In the genomic region with DNA sequence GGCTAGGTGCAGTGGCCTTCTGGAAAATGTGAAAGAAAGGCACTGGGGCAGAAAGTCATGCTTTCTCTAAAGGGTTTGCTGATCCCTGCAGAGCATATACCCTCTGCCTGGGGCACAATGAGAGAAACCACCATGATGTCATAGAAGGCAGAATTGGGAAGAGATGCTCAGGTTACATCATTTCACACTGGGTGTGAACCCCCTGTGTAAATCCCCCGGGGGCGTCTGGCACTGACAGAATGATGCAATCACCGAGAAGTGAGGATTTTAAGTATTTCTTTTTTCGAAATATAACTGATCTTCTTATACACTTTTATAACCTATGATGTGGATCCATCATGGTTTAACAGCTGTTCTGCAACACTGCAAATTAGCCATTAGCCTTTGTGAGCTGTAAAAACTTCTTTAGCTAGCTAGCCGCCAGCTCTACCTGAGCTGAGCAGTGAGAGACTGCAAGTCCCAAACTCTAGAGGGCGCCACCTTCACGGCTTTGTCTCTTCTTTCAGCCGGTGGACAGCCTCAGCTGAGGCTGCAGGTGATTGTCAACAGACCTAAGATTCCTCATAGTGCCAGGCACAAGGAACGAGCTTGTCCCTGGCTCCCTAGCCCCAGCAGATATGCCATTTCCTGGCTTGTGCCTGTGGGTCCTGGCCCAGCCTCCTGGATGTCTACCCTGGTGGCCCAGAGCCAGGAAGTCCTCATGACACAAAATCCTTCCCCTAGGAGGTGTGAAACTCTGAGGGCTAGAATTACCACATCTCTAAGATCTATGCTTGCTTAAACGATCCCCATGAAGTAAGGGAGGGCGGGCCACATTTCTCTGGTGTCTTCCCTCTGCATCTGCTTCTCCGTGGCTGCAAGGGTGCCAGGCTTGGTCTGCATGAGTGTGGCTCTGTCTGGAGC, we compare ENCODE assay signal across 8 mouse cellular contexts. TPM values are rescaled to one million over a fixed set of nuclear protein-coding genes. Genes with fewer than 3 reads are reported as not detected.
DNase-seq lines count a peak whose midpoint lies in the region; ATAC-seq lines count a peak whose summit lies in the region.

No protein-coding gene starts in this region.

- H3K4me2 ChIP-seq in embryonic facial prominence, embryonic 11.5 days (ENCODE audit: low read depth, low read length), result no peak overlapping the region
- H3K4me2 ChIP-seq in kidney, embryonic 14.5 days (replicated peaks; ENCODE audit: low read depth, low read length), result no peak overlapping the region
- H3K4me2 ChIP-seq in stomach, embryonic 14.5 days (replicated peaks; ENCODE audit: low read depth, low read length), result no peak overlapping the region

- H3K4me3 ChIP-seq in embryonic facial prominence, embryonic 11.5 days (ENCODE audit: low read depth, low read length), result no peak overlapping the region
- no peak overlapping the region for H3K4me3 ChIP-seq in kidney, embryonic 14.5 days (ENCODE audit: low read length)
- H3K4me3 ChIP-seq in stomach, embryonic 14.5 days (ENCODE audit: low read depth, low read length), result no peak overlapping the region

- peak; percentile 37 for DNase-seq in gastrocnemius, adult 18-20 months (ENCODE audit: low spot score)
- no peak for DNase-seq in gastrocnemius, postnatal 25 days
- DNase-seq in 3T3-L1 (ENCODE audit: low read depth, low spot score), result peak; percentile 64
- DNase-seq in adrenal gland, adult 2 months, result peak; percentile 31
- DNase-seq in embryonic facial prominence, embryonic 11.5 days (ENCODE audit: low spot score), result peak; percentile 64
- peak; percentile 31 for DNase-seq in lung, postnatal 25 days (ENCODE audit: low spot score)

- no peaks in the 10 kb centered on the region for H3K4me1 ChIP-seq in embryonic facial prominence, embryonic 11.5 days (ENCODE audit: control insufficient read depth, insufficient read depth, low read length)
- no peaks in the 10 kb centered on the region for H3K4me1 ChIP-seq in kidney, embryonic 14.5 days (ENCODE audit: control insufficient read depth, insufficient read depth, low read length)
- no peaks in the 10 kb centered on the region for H3K4me1 ChIP-seq in stomach, embryonic 14.5 days (ENCODE audit: control insufficient read depth, insufficient read depth, low read length)

- H3K36me3 ChIP-seq in embryonic facial prominence, embryonic 11.5 days (replicated peaks; ENCODE audit: control insufficient read depth, insufficient read depth, low read depth, low read length), result no peaks in the 10 kb centered on the region
- H3K36me3 ChIP-seq in kidney, embryonic 14.5 days (ENCODE audit: control insufficient read depth, insufficient read depth, low read length), result no peaks in the 10 kb centered on the region
- no peaks in the 10 kb centered on the region for H3K36me3 ChIP-seq in stomach, embryonic 14.5 days (ENCODE audit: control insufficient read depth, insufficient read depth, low read length)

- H3K27ac ChIP-seq in embryonic facial prominence, embryonic 11.5 days (replicated peaks; ENCODE audit: low read depth, low read length), result no peak overlapping the region
- no peak overlapping the region for H3K27ac ChIP-seq in kidney, embryonic 14.5 days (ENCODE audit: low read depth, low read length)
- no peak overlapping the region for H3K27ac ChIP-seq in stomach, embryonic 14.5 days (ENCODE audit: low read length)

- ATAC-seq in embryonic facial prominence, embryonic 11.5 days (replicated peaks; ENCODE audit: insufficient number of reproducible peaks, low FRiP score, low TSS enrichment, low read depth), result no peak
- peak; percentile 70 for ATAC-seq in kidney, embryonic 14.5 days (ENCODE audit: low FRiP score, low TSS enrichment)
- ATAC-seq in stomach, embryonic 14.5 days (ENCODE audit: insufficient number of reproducible peaks, insufficient read depth, low FRiP score, low read depth), result peak; percentile 56; the same call in 1 of the 2 replicates

- no peaks in the 10 kb centered on the region for H3K9me3 ChIP-seq in embryonic facial prominence, embryonic 11.5 days (replicated peaks; ENCODE audit: control insufficient read depth, low read length)
- no peaks in the 10 kb centered on the region for H3K9me3 ChIP-seq in kidney, embryonic 14.5 days (ENCODE audit: control insufficient read depth, low read length)
- H3K9me3 ChIP-seq in stomach, embryonic 14.5 days (ENCODE audit: control insufficient read depth, low read depth, low read length), result no peaks in the 10 kb centered on the region

- no peak overlapping the region for H3K9ac ChIP-seq in embryonic facial prominence, embryonic 11.5 days (replicated peaks; ENCODE audit: low read length)
- H3K9ac ChIP-seq in kidney, embryonic 14.5 days (ENCODE audit: low read depth, low read length), result no peak overlapping the region
- H3K9ac ChIP-seq in stomach, embryonic 14.5 days (replicated peaks; ENCODE audit: low read depth, low read length), result no peak overlapping the region

- no peaks in the 10 kb centered on the region for H3K27me3 ChIP-seq in embryonic facial prominence, embryonic 11.5 days (ENCODE audit: control insufficient read depth, insufficient read depth, low read length)
- no peaks in the 10 kb centered on the region for H3K27me3 ChIP-seq in kidney, embryonic 14.5 days (ENCODE audit: control insufficient read depth, insufficient read depth, low read length)
- no peaks in the 10 kb centered on the region for H3K27me3 ChIP-seq in stomach, embryonic 14.5 days (ENCODE audit: control insufficient read depth, insufficient read depth, low read length)

- WGBS in embryonic facial prominence, embryonic 11.5 days, result 45% methylated on average over 12 of the region's 12 CpGs
- 33% methylated on average over 12 of the region's 12 CpGs for WGBS in kidney, embryonic 14.5 days
- 40% methylated on average over 12 of the region's 12 CpGs for WGBS in stomach, embryonic 14.5 days

RNA-seq across cellular contexts. Expression of gene AA467197, which starts 29.4 kb away (rescaled TPM):
- not detected for total RNA-seq in gastrocnemius, adult 18-20 months (2021)
- not detected for total RNA-seq in gastrocnemius, postnatal 25 days (2021)
- 1 to 10 TPM; 1.4 to 2.5 TPM for total RNA-seq in adrenal gland, adult 2 months (2021)
- not detected in 2 replicates for polyA plus RNA-seq in adrenal gland, adult 2 months (2012; rRNA removed)
- polyA plus RNA-seq in embryonic facial prominence, embryonic 11.5 days (2014; fragmentation: Nextera tagmentation; extraction: Ambion mirVana), result not detected in 2 replicates
- polyA plus RNA-seq in kidney, embryonic 14.5 days (2014; fragmentation: Nextera tagmentation; extraction: Ambion mirVana), result not detected in 2 replicates
- polyA plus RNA-seq in stomach, embryonic 14.5 days (2014; fragmentation: Nextera tagmentation; extraction: Ambion mirVana), result 5.5 and 6.8 TPM in 2 replicates

RNA-seq across cellular contexts. Expression of gene Slc30a4, which starts 36.2 kb away (rescaled TPM):
- 10 to 100 TPM; 13.2 to 14.3 TPM for total RNA-seq in gastrocnemius, adult 18-20 months (2021)
- total RNA-seq in gastrocnemius, postnatal 25 days (2021), result 10 to 100 TPM; 12.0 to 13.3 TPM
- 10 to 100 TPM; 27.3 to 30.7 TPM for total RNA-seq in adrenal gland, adult 2 months (2021)
- 3.8 and 5.0 TPM in 2 replicates for polyA plus RNA-seq in adrenal gland, adult 2 months (2012; rRNA removed)
- 9.7 and 12.9 TPM in 2 replicates for polyA plus RNA-seq in embryonic facial prominence, embryonic 11.5 days (2014; fragmentation: Nextera tagmentation; extraction: Ambion mirVana)
- polyA plus RNA-seq in kidney, embryonic 14.5 days (2014; fragmentation: Nextera tagmentation; extraction: Ambion mirVana), result 4.8 and 12.7 TPM in 2 replicates
- polyA plus RNA-seq in stomach, embryonic 14.5 days (2014; fragmentation: Nextera tagmentation; extraction: Ambion mirVana), result 13.4 and 15.6 TPM in 2 replicates

RNA-seq across cellular contexts. Expression of gene Gatm, which starts 55.1 kb away (rescaled TPM):
- total RNA-seq in gastrocnemius, adult 18-20 months (2021), result 1 to 10 TPM; 4.8 to 5.4 TPM
- 10 to 100 TPM in 1 of 2 experiments, 1 to 10 TPM in 1; 9.3 to 12.7 TPM for total RNA-seq in gastrocnemius, postnatal 25 days (2021)
- 1 to 10 TPM; 4.4 to 6.6 TPM for total RNA-seq in adrenal gland, adult 2 months (2021)
- 2.3 and 3.3 TPM in 2 replicates for polyA plus RNA-seq in adrenal gland, adult 2 months (2012; rRNA removed)
- 10.4 and 12.2 TPM in 2 replicates for polyA plus RNA-seq in embryonic facial prominence, embryonic 11.5 days (2014; fragmentation: Nextera tagmentation; extraction: Ambion mirVana)
- 10.0 and 14.5 TPM in 2 replicates for polyA plus RNA-seq in kidney, embryonic 14.5 days (2014; fragmentation: Nextera tagmentation; extraction: Ambion mirVana)
- 11.2 and 12.9 TPM in 2 replicates for polyA plus RNA-seq in stomach, embryonic 14.5 days (2014; fragmentation: Nextera tagmentation; extraction: Ambion mirVana)
